Mouse (Mus musculus) megakaryocyte, embryonic 14.5 days (primary cell): Measurements from ENCODE around the gene Kcne1l.

Experiments
- FLI1 ChIP-seq: IDR thresholded peaks from 2 replicates; pipeline ENCODE4 v1.6.1; 2012; ENCODE audit warnings: low read length, inconsistent platforms, mixed read lengths
- GATA1 ChIP-seq: IDR thresholded peaks from 3 replicates; pipeline ENCODE4 v1.6.1; 2012; ENCODE audit warnings: mixed read lengths, low read length, inconsistent platforms, borderline replicate concordance

DNA sequence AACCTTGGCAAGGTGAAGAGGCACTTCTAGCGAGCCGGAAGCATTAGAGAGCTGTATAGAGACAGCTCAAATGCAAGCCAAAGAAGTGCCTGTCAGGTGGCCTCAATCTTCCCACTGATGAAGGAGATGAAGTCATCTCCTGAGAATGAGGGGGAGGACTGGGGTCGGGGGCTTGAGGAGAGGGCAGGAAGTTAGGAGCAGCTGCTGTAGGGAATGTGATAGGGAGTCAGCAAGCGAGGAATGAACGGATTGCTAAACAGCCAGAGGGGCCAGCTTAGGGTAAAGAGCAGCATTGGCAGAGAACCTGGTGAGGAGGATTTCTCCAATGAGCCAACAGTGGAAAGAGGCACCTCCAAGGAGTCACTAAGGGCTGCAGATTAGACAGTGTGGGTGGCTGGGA is 20.2 kb downstream of the Kcne1l start:
- TF ChIP-seq GATA1 (no peak), FLI1 (no peak)
